Mouse (Mus musculus) cerebellum, adult 2 months (tissue): ENCODE results near the gene Cib2. TPM values are rescaled to one million over a fixed set of nuclear protein-coding genes. Genes with fewer than 3 reads are reported as not detected.

ENCODE experiments used
- DNase-seq, 2 experiments: peaks; one replicate each; pipeline ENCODE4 v3.0.0; 2021
- H3K27ac ChIP-seq: fragments of 200-500 bp; 2 replicates; pipeline ENCODE4 v1.5.1; 2012; ENCODE audit warnings: low read length, control low read depth, inconsistent platforms; ENCODE audit not compliant: insufficient read depth
- H3K27me3 ChIP-seq: fragments of 200-500 bp; 2 replicates; pipeline ENCODE4 v1.6.1; 2012; ENCODE audit warnings: inconsistent platforms, mild to moderate bottlenecking, low read length, moderate library complexity; ENCODE audit not compliant: control insufficient read depth, insufficient read depth
- H3K4me1 ChIP-seq: fragments of 200-500 bp; 2 replicates; pipeline ENCODE4 v1.6.1; 2011; ENCODE audit warnings: low read length; ENCODE audit not compliant: control insufficient read depth, insufficient read depth
- H3K4me3 ChIP-seq: fragments of 200-500 bp; replicated peaks from 2 replicates; pipeline ENCODE3; 2011; ENCODE audit warnings: mild to moderate bottlenecking, low read depth, low read length, control low read depth; ENCODE audit not compliant: insufficient read depth
- CTCF ChIP-seq: fragments of 200-500 bp; IDR thresholded peaks from 2 replicates; pipeline ENCODE4 v1.5.1; 2011; ENCODE audit warnings: low read depth, mild to moderate bottlenecking, control low read depth, low read length, moderate library complexity, borderline replicate concordance; ENCODE audit not compliant: insufficient read depth
- POLR2A ChIP-seq: fragments of 200-500 bp; IDR thresholded peaks from 2 replicates; pipeline ENCODE4 v1.6.1; 2011; ENCODE audit warnings: low read length, control low read depth, borderline replicate concordance; ENCODE audit not compliant: insufficient read depth
- WGBS: fragments of 180-500 bp; shearing (Covaris S2); methylation state at CpG from one replicate; pipeline ENCODE4 v1.1.7; 2018; 5-methylcytosine and 5-hydroxymethylcytosine counted together
- polyA plus RNA-seq: library from polyadenylated mRNA; depleted of rRNA; stranded (reverse); fragments of >200 nt; gene quantifications from 2 replicates; pipeline ENCODE4 v1.2.3, GENCODE M21; 2012

Cib2 gene
- polyA plus RNA-seq, 1 experiment = 40.2 TPM

GRCm38 (mm10) chr9:54538684-54539083, 21.3 kb downstream of the Cib2 start, which contains the start of gene Sh2d7:
Sh2d7 (plus strand) TSS chr9:54538984.
- TF ChIP-seq POLR2A = no peak
- TF ChIP-seq CTCF = no peak
- WGBS = 95% methylated on average over 14 of the region's 14 CpGs
- DNase-seq = no peak
- Histone ChIP-seq H3K4me1 (peaks cover 7% of the 10 kb centered on the region), H3K4me3 (no peak within 1 kb of the TSS), H3K27me3 (no peaks in the 10 kb centered on the region), H3K27ac (no peak within 1 kb of the TSS)

GRCm38 (mm10) chr9:54538244-54538643, 21.8 kb downstream of the Cib2 start:
- over 99% methylated on average over 3 of the region's 3 CpGs for WGBS
- TF ChIP-seq CTCF (no peak), POLR2A (no peak)
- Histone ChIP-seq H3K4me3 (no peak overlapping the region), H3K4me1 (peaks cover 7% of the 10 kb centered on the region), H3K27me3 (no peaks in the 10 kb centered on the region), H3K27ac (no peak overlapping the region)
- DNase-seq = no peak

GRCm38 (mm10) chr9:54537480-54537879, 22.5 kb downstream of the Cib2 start:
- Histone ChIP-seq H3K4me1 (peaks cover 11% of the 10 kb centered on the region), H3K27ac (no peak overlapping the region), H3K4me3 (no peak overlapping the region), H3K27me3 (no peaks in the 10 kb centered on the region)
- TF ChIP-seq POLR2A (no peak), CTCF (no peak)
- DNase-seq = no peak
- 81% methylated on average over 3 of the region's 3 CpGs for WGBS

- no peak overlapping the region for H3K4me3 ChIP-seq
- DNase-seq = no peak
- 40% methylated on average over 4 of the region's 4 CpGs for WGBS
- H3K27ac ChIP-seq = no peak overlapping the region
- H3K27me3 ChIP-seq = no peaks in the 10 kb centered on the region
- H3K4me1 ChIP-seq = peaks cover 11% of the 10 kb centered on the region
- TF ChIP-seq POLR2A = no peak
- TF ChIP-seq CTCF = no peak
These were observed 23.0 kb downstream of the Cib2 start for GRCm38 (mm10) chr9:54537030-54537429.

- H3K27ac ChIP-seq = no peak overlapping the region
- no peak overlapping the region for H3K4me3 ChIP-seq
- peak in 1 of 2 experiments; percentile 28 for DNase-seq
- peaks cover 11% of the 10 kb centered on the region for H3K4me1 ChIP-seq
- no peak for TF ChIP-seq POLR2A
- TF ChIP-seq CTCF = no peak
- 36% methylated on average over 7 of the region's 7 CpGs for WGBS
- H3K27me3 ChIP-seq = no peaks in the 10 kb centered on the region
These were observed 23.8 kb downstream of the Cib2 start for GRCm38 (mm10) chr9:54536236-54536635.

- TF ChIP-seq POLR2A = no peak
- TF ChIP-seq CTCF = no peak
- WGBS = 39% methylated on average over 5 of the region's 5 CpGs
- peak; percentile 43 to 44 for DNase-seq
- H3K4me1 ChIP-seq = peaks cover 11% of the 10 kb centered on the region
- H3K4me3 ChIP-seq = no peak overlapping the region
- H3K27ac ChIP-seq = no peak overlapping the region
- H3K27me3 ChIP-seq = no peaks in the 10 kb centered on the region
These were observed 26.0 kb downstream of the Cib2 start for GRCm38 (mm10) chr9:54533975-54534374.

- 21% methylated on average over 2 of the region's 2 CpGs for WGBS
- Histone ChIP-seq H3K4me1 (peaks cover 11% of the 10 kb centered on the region), H3K27ac (no peak overlapping the region), H3K27me3 (no peaks in the 10 kb centered on the region), H3K4me3 (no peak overlapping the region)
- TF ChIP-seq CTCF (no peak), POLR2A (no peak)
- peak in 1 of 2 experiments; percentile 52 for DNase-seq
These were observed 27.1 kb downstream of the Cib2 start for GRCm38 (mm10) chr9:54532926-54533325.

- Histone ChIP-seq H3K4me3 (no peak overlapping the region), H3K27me3 (no peaks in the 10 kb centered on the region), H3K27ac (no peak overlapping the region), H3K4me1 (peaks cover 11% of the 10 kb centered on the region)
- no peak for DNase-seq
- no peak for TF ChIP-seq POLR2A
- no peak for TF ChIP-seq CTCF
These were observed 28.6 kb downstream of the Cib2 start for GRCm38 (mm10) chr9:54531421-54531820.

- no peak for TF ChIP-seq POLR2A
- TF ChIP-seq CTCF = no peak
- peaks cover 11% of the 10 kb centered on the region for H3K4me1 ChIP-seq
- 86% methylated on average over 6 of the region's 6 CpGs for WGBS
These were observed 29.2 kb downstream of the Cib2 start for GRCm38 (mm10) chr9:54530836-54531235.

More at GRCm38 (mm10) chr9:54530836-54531235, 29.2 kb downstream of the Cib2 start:
- Histone ChIP-seq H3K27me3 (no peaks in the 10 kb centered on the region), H3K4me3 (no peak overlapping the region), H3K27ac (no peak overlapping the region)
- DNase-seq = no peak
